Mouse (Mus musculus) heart, adult 2 months (tissue): ENCODE measurements at regions not wholly inside any gene's neighbourhood (a gene's known extent, or its start where the extent isn't known, plus 50 kb on each side); places are given as distances from the start of the nearest gene placed in this dataset.

Experiments used
- CTCF ChIP-seq: fragments of 200-600 bp; IDR thresholded peaks from 2 replicates; pipeline ENCODE4 v1.8.1; 2022; ENCODE audit warnings: antibody characterized with exemption, mild to moderate bottlenecking, moderate library complexity
- POLR2A ChIP-seq: fragments of 200-500 bp; IDR thresholded peaks from 2 replicates; pipeline ENCODE4 v1.6.1; 2011; ENCODE audit warnings: mild to moderate bottlenecking, low read depth, low read length, control low read depth; ENCODE audit not compliant: insufficient read depth

GRCm38 (mm10) chr17:31739586-31739985, 62.0 kb downstream of the Cryaa start:
- TF ChIP-seq CTCF (no peak), POLR2A (no peak)
